Mouse (Mus musculus) fibroblast of lung, adult 2 months (primary cell): ENCODE measurements around the gene Ssxa1.
"Not testable (repeated sequence)": the region's sequence is repeated elsewhere in the genome, so short reads cannot be mapped to it uniquely, and the experiment has no call there.

Source experiments
- DNase-seq: peaks from one replicate; pipeline ENCODE4 v3.0.0-alpha.2; 2011; ENCODE audit warnings: low read depth

The Ssxa1 gene

DNA sequence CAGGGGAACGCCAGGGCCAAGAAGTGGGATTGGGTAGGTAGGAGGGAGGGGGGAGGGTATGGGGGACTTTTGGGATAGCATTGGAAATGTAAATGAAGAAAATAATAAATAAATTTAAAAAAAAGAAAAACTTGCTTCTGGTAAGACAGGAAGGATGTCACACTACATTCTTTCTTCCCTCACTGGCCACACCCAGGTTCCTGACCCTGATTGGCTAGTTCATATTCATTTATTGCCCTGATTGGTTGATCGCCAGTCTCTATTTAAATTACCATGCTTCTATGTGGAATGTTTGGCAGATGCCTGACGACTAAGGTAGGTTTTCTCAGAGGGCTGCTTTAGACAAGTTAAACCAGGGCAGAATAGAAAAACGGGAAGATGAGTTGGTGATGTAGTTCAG lies at the start of gene Ssxa1:
Gene Ssxa1, plus strand, starts transcription at position 301 of the 400 bp plus-strand sequence.
- DNase-seq = no peak

DNA sequence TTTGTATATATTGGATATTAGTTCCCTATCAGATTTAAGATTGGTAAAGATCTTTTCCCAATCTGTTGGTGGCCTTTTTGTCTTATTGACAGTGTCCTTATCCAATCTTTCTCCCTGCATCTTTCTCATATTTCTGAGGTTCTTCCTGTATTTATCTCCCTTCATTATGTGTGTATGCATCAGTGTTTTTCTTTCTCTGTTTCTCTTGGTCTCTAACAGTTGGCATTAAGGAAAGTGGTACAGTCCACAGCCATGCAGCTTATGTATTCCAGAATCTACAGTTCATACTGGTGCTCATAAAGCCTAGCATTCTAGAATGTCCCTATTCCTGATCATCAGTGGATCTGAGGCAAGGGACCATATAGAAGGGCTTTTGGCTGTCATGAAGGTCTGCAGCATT lies 47.5 kb upstream of the Ssxa1 start, which contains the start of gene Spaca5:
Gene Spaca5, plus strand, starts transcription at position 301 of the 400 bp plus-strand sequence.
- DNase-seq = no peak

DNA sequence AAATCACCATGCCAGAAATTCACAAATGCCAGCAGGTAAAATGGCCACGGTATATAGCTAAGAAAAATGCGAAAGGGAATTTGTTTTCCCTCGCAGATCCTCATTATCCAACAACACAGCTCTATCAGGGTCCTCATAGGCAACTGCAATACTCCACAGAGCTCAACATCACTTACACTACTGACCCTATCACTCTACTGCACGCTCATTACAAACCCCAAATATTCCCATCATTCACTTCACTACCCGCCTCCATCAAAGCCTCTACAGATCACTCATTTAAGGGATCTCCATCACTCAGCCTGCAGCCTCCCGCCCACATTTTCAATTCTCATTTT lies 27.0 kb upstream of the Ssxa1 start:
- no peak for DNase-seq

DNA sequence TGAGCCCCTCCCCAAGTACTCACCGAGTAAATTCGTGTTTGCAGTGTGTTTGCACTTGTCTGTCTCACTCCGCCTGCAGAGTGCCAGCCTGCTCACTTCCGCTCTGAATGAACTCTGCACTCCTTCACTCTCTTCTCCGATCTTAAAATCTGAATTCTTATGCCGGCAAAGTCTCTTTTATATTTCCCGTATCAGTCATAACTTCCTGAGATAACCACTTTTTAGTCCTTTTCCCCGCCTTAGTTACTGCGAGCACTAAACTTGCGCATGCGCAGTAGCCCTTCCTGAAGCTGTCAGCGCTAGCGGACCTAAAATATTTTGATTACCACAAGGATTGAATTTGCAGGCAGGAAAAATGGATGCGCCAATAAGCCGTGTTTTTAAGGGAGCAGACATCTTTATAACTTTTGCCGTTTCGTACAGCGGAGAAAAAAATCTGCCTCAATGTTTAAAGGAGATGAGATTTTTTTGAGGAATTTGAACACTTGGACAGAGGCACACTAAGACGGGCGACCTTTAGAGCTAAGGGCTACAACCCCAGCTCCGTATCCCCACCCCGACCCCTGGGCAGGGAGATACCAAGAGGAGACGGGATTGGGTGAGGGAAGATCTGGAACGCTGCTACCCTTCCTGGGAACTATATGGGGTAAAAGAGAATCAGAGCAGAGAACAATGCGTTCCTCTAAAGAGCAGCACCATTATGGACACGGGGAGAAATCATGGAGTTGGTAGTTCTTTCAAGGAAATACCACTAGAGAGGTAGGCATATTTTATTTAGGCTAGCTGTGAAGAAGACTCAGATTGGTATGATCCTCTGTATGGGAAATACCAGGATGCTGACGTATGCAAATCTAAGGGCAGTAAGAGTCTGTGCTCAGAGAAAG lies 26.4 kb upstream of the Ssxa1 start, which contains the start of gene Zfp300:
Gene Zfp300, minus strand, starts transcription at position 545 of the 884 bp plus-strand sequence.
- DNase-seq = peak; percentile 42

DNA sequence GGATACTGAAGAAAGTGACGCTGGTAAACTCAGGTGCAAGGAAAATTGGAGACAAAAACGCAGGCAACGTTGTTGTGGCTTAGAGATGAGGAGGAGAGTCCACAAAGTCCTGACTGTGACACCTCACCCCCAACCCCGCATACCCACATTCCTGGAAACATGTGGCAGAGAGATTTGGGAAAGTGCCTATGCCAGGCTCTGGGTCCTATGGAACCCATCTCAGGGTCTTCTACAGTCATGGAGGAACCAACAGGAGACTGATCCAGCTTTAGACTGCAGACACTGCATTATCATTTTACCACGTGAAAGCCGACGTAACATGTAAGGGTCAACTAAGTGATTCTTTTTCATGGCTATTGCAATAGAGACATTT lies 25.8 kb upstream of the Ssxa1 start:
- no peak for DNase-seq

DNA sequence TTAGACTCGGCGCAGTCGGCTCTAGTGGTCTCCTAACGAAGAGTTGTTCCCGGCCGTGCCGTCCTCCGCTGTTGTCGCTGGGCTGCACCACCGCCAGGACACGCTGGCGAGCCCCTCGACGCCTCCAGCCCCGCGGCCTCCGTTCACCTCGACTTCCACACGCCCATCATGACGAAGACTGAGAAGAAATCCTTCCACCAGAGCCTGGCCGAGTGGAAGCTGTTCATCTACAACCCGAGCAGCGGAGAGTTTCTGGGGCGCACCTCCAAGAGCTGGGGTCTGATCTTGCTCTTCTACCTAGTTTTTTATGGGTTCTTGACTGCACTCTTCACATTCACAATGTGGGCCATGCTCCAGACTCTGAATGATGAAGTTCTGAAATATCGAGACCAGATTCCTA lies 31.1 kb downstream of the Ssxa1 start:
- DNase-seq = not testable (repeated sequence)
